Comparison of ENCODE assay signal across 8 mouse cellular contexts in the genomic region with DNA sequence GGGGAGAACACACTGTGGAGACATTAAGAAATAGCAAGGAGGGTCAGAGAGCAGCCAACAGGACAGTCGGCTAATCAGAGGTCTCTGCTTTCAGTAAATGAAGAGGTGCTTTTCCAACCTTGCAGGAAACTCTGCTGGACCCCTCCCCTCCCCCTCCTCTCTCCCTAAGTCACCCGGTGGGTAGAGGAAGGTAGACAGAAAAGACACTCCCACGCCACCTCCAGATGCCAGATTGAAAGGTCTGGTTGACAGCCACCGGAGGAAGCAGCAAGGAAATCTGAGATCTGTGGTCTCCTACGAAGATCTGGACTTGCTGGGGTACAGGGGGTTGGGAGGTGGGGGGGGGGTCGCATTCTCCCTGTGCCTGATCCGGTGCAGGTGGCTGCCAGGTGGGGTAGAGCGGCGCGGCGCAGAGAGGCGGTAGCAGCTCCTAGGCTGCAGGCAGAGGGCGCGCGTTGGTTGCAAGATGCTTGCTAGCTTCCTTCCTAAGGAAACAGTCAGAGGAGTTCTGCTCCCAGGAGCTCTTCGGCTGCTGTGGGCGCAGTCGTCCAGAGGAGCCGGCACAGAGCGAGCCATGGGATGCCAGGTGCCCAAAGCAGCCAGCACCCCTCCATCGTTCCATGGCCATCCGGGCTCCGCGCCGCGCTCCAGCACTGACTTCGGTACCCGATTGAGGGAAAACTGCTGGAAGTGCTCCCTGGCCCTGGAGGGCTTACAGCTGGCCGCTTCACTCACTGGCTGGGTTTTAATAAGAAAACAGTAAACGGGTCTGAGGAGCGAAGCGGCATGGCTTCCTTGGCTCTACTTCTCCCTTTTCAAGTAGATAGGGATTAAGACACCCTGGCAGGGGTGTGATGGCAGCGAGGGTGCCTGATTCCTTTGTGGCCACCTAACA. TPM values are rescaled to one million over a fixed set of nuclear protein-coding genes. Genes with fewer than 3 reads are reported as not detected.
DNase-seq lines count a peak whose midpoint lies in the region; ATAC-seq and TF ChIP-seq lines count a peak whose summit lies in the region.

No protein-coding gene starts in this region.

- no peak for TF ChIP-seq POLR2A in kidney, adult 2 months (IDR thresholded peaks at IDR 0.05; ENCODE audit: low read depth, low read length)

- TF ChIP-seq CTCF in kidney, adult 2 months (conservative IDR thresholded peaks at IDR 0.05; ENCODE audit: insufficient read depth, insufficient read length, low read depth, low read length): peak; percentile 47

- no peaks in the 10 kb centered on the region for H3K9me3 ChIP-seq in embryonic facial prominence, embryonic 14.5 days (ENCODE audit: control insufficient read depth, low read length)
- H3K9me3 ChIP-seq in limb, embryonic 11.5 days (ENCODE audit: control insufficient read depth, low read length): no peaks in the 10 kb centered on the region
- no peaks in the 10 kb centered on the region for H3K9me3 ChIP-seq in midbrain, embryonic 13.5 days
- H3K9me3 ChIP-seq in stomach, embryonic 16.5 days (replicated peaks; ENCODE audit: control insufficient read depth, low read length): no peaks in the 10 kb centered on the region

- peak; percentile 96 for ATAC-seq in embryonic facial prominence, embryonic 14.5 days (ENCODE audit: low read depth)
- ATAC-seq in limb, embryonic 11.5 days (ENCODE audit: insufficient number of reproducible peaks, low FRiP score, low TSS enrichment, low read depth): peak; percentile 91
- ATAC-seq in midbrain, embryonic 13.5 days: peak; percentile 97
- peak; percentile 93 for ATAC-seq in stomach, embryonic 16.5 days (ENCODE audit: insufficient read depth, low FRiP score)

- peak overlapping the region; percentile 58 for H3K4me3 ChIP-seq in embryonic facial prominence, embryonic 14.5 days (ENCODE audit: low read depth, low read length)
- H3K4me3 ChIP-seq in kidney, adult 2 months (ENCODE audit: insufficient read depth, low read depth, low read length): peak overlapping the region; percentile 48
- H3K4me3 ChIP-seq in limb, embryonic 11.5 days (ENCODE audit: low read depth, low read length): peak overlapping the region; percentile 43
- H3K4me3 ChIP-seq in midbrain, embryonic 13.5 days (replicated peaks): peak overlapping the region; percentile 65
- peak overlapping the region; percentile 74 for H3K4me3 ChIP-seq in stomach, embryonic 16.5 days (replicated peaks; ENCODE audit: low read length)

- no peaks in the 10 kb centered on the region for H3K27me3 ChIP-seq in embryonic facial prominence, embryonic 14.5 days (replicated peaks; ENCODE audit: control insufficient read depth, insufficient read depth, low read length)
- H3K27me3 ChIP-seq in kidney, adult 2 months (replicated peaks; ENCODE audit: control insufficient read depth, insufficient read depth, low read length): no peaks in the 10 kb centered on the region
- H3K27me3 ChIP-seq in limb, embryonic 11.5 days (ENCODE audit: control insufficient read depth, insufficient read depth, low read length): no peaks in the 10 kb centered on the region
- H3K27me3 ChIP-seq in midbrain, embryonic 13.5 days: peaks cover 5% of the 10 kb centered on the region
- no peaks in the 10 kb centered on the region for H3K27me3 ChIP-seq in stomach, embryonic 16.5 days (ENCODE audit: control insufficient read depth, insufficient read depth, low read length)

- H3K9ac ChIP-seq in embryonic facial prominence, embryonic 14.5 days (ENCODE audit: low read depth, low read length): peak overlapping the region; percentile 78
- H3K9ac ChIP-seq in limb, embryonic 11.5 days (ENCODE audit: low read length): peak overlapping the region; percentile 63; the same call in 1 of the 2 replicates
- peak overlapping the region; percentile 79 for H3K9ac ChIP-seq in midbrain, embryonic 13.5 days (replicated peaks)
- peak overlapping the region; percentile 82 for H3K9ac ChIP-seq in stomach, embryonic 16.5 days (ENCODE audit: low read length)

- H3K27ac ChIP-seq in embryonic facial prominence, embryonic 14.5 days (replicated peaks; ENCODE audit: low read depth, low read length): peak overlapping the region; percentile 87
- no peak overlapping the region for H3K27ac ChIP-seq in kidney, adult 2 months (ENCODE audit: insufficient read depth, low read depth, low read length)
- H3K27ac ChIP-seq in limb, embryonic 11.5 days (replicated peaks; ENCODE audit: low read depth, low read length): peak overlapping the region; percentile 60; the same call in 1 of the 2 replicates
- peak overlapping the region; percentile 88 for H3K27ac ChIP-seq in midbrain, embryonic 13.5 days
- H3K27ac ChIP-seq in stomach, embryonic 16.5 days (ENCODE audit: low read length): peak overlapping the region; percentile 77

- H3K36me3 ChIP-seq in embryonic facial prominence, embryonic 14.5 days (ENCODE audit: control insufficient read depth, insufficient read depth, low read length): no peaks in the 10 kb centered on the region
- no peaks in the 10 kb centered on the region for H3K36me3 ChIP-seq in kidney, adult 2 months (ENCODE audit: control insufficient read depth, insufficient read depth, low read length)
- no peaks in the 10 kb centered on the region for H3K36me3 ChIP-seq in limb, embryonic 11.5 days (ENCODE audit: control insufficient read depth, insufficient read depth, low read length)
- no peaks in the 10 kb centered on the region for H3K36me3 ChIP-seq in midbrain, embryonic 13.5 days
- no peaks in the 10 kb centered on the region for H3K36me3 ChIP-seq in stomach, embryonic 16.5 days (ENCODE audit: control insufficient read depth, insufficient read depth, low read length)

- H3K4me1 ChIP-seq in embryonic facial prominence, embryonic 14.5 days (ENCODE audit: control insufficient read depth, insufficient read depth, low read length): no peaks in the 10 kb centered on the region
- H3K4me1 ChIP-seq in kidney, adult 2 months (ENCODE audit: control insufficient read depth, insufficient read depth, low read length): no peaks in the 10 kb centered on the region
- no peaks in the 10 kb centered on the region for H3K4me1 ChIP-seq in limb, embryonic 11.5 days (ENCODE audit: control insufficient read depth, insufficient read depth, low read length)
- peaks cover 11% of the 10 kb centered on the region for H3K4me1 ChIP-seq in midbrain, embryonic 13.5 days (replicated peaks)
- no peaks in the 10 kb centered on the region; the same call in 1 of the 2 replicates for H3K4me1 ChIP-seq in stomach, embryonic 16.5 days (ENCODE audit: control insufficient read depth, insufficient read depth, low read length)

- WGBS in embryonic facial prominence, embryonic 14.5 days: 2% methylated on average over 26 of the region's 33 CpGs
- 4% methylated on average over 33 of the region's 33 CpGs for WGBS in kidney, adult 2 months
- under 1% methylated on average over 33 of the region's 33 CpGs for WGBS in limb, embryonic 11.5 days
- 2% methylated on average over 33 of the region's 33 CpGs for WGBS in midbrain, embryonic 13.5 days
- WGBS in stomach, embryonic 16.5 days: 3% methylated on average over 33 of the region's 33 CpGs

- DNase-seq in thymus, postnatal 0 days (ENCODE audit: low spot score): peak; percentile 28
- DNase-seq in thymus, adult 18-20 months: no peak
- peak; percentile 95 for DNase-seq in embryonic facial prominence, embryonic 14.5 days (ENCODE audit: low spot score)
- peak; percentile 12 to 36 for DNase-seq in heart, adult 9 months (ENCODE audit: low spot score in 2 of 2)
- DNase-seq in kidney, adult 2 months: peak; percentile 59
- peak; percentile 87 for DNase-seq in limb, embryonic 11.5 days (ENCODE audit: low spot score)

- H3K4me2 ChIP-seq in embryonic facial prominence, embryonic 14.5 days (ENCODE audit: low read depth, low read length): peak overlapping the region; percentile 86
- H3K4me2 ChIP-seq in limb, embryonic 11.5 days (ENCODE audit: low read depth, severe bottlenecking): peak overlapping the region; percentile 72
- H3K4me2 ChIP-seq in midbrain, embryonic 13.5 days (replicated peaks): peak overlapping the region; percentile 83
- H3K4me2 ChIP-seq in stomach, embryonic 16.5 days (ENCODE audit: low read depth, low read length): peak overlapping the region; percentile 86

RNA-seq across cellular contexts. Expression of gene Epha3, which starts 7.1 kb away (rescaled TPM):
- 3.4 and 4.6 TPM in 2 replicates for polyA plus RNA-seq in thymus, postnatal 0 days (2015; fragmentation: Nextera tagmentation; extraction: Ambion mirVana)
- polyA plus RNA-seq in embryonic facial prominence, embryonic 14.5 days (2014; fragmentation: Nextera tagmentation; extraction: Ambion mirVana): 47.7 and 56.9 TPM in 2 replicates
- polyA plus RNA-seq in kidney, adult 2 months (2012; rRNA removed): 0.53 and 0.94 TPM in 2 replicates
- polyA plus RNA-seq in limb, embryonic 11.5 days (2014; fragmentation: Nextera tagmentation; extraction: Ambion mirVana): 16.8 and 22.6 TPM in 2 replicates
- 28.5 and 35.0 TPM in 2 replicates for polyA plus RNA-seq in midbrain, embryonic 13.5 days (2015; fragmentation: Nextera tagmentation; extraction: Ambion mirVana)
- 14.4 and 16.0 TPM in 2 replicates for polyA plus RNA-seq in stomach, embryonic 16.5 days (2015; fragmentation: Nextera tagmentation; extraction: Ambion mirVana)

Comparison
In these comparisons a context has a peak if more than half of its experiments do, and no peak if none do; other contexts are left out.
1. DNase-seq: peak in thymus, postnatal 0 days (single experiment), embryonic facial prominence, embryonic 14.5 days (single experiment), heart, adult 9 months (2 of 2), kidney, adult 2 months (single experiment) and limb, embryonic 11.5 days (single experiment); none in thymus, adult 18-20 months (0 of 2).
2. Peak in every context shown above with its lines, with median percentiles within 50 percentile points of each other: ATAC-seq, H3K4me2 ChIP-seq, H3K4me3 ChIP-seq and H3K9ac ChIP-seq.